Mouse (Mus musculus) testis, adult 2 months (tissue): ENCODE measurements around the gene Zfp800. TPM values are rescaled to one million over a fixed set of nuclear protein-coding genes. Genes with fewer than 3 reads are reported as not detected.

Experiments
- H3K27ac ChIP-seq: fragments of 200-500 bp; 2 replicates; pipeline ENCODE4 v1.5.1; 2012; ENCODE audit warnings: low read depth, low read length; ENCODE audit not compliant: control insufficient read depth, insufficient read depth
- H3K27me3 ChIP-seq: fragments of 200-500 bp; 2 replicates; pipeline ENCODE4 v1.6.1; 2012; ENCODE audit warnings: mild to moderate bottlenecking, low read length, moderate library complexity; ENCODE audit not compliant: control insufficient read depth, insufficient read depth
- H3K36me3 ChIP-seq: fragments of 200-500 bp; 2 replicates; pipeline ENCODE4 v1.6.1; 2012; ENCODE audit warnings: mild to moderate bottlenecking, low read length; ENCODE audit not compliant: control insufficient read depth, insufficient read depth
- H3K4me1 ChIP-seq: fragments of 200-500 bp; 2 replicates; pipeline ENCODE4 v1.6.1; 2012; ENCODE audit warnings: low read length; ENCODE audit not compliant: control insufficient read depth, insufficient read depth
- H3K4me3 ChIP-seq: fragments of 200-500 bp; 2 replicates; pipeline ENCODE4 v1.5.1; 2012; ENCODE audit warnings: low read depth, mild to moderate bottlenecking, low read length, moderate library complexity, mixed read lengths; ENCODE audit not compliant: control insufficient read depth
- CTCF ChIP-seq: fragments of 200-500 bp; IDR thresholded peaks from 2 replicates; pipeline ENCODE4 v1.5.1; 2012; ENCODE audit warnings: low read depth, mild to moderate bottlenecking, inconsistent platforms, low read length, moderate library complexity; ENCODE audit not compliant: control insufficient read depth, insufficient read depth, insufficient replicate concordance
- POLR2A ChIP-seq: fragments of 200-500 bp; IDR thresholded peaks from 2 replicates; pipeline ENCODE4 v1.6.1; 2012; ENCODE audit warnings: low read depth, mild to moderate bottlenecking, inconsistent platforms, low read length, moderate library complexity; ENCODE audit not compliant: control insufficient read depth
- polyA plus RNA-seq: library from polyadenylated mRNA; depleted of rRNA; stranded (reverse); fragments of >200 nt; gene quantifications from 2 replicates; pipeline ENCODE4 v1.2.3, GENCODE M21; 2012

Gene Zfp800
- polyA plus RNA-seq, 1 experiment: 5.2 TPM

DNA sequence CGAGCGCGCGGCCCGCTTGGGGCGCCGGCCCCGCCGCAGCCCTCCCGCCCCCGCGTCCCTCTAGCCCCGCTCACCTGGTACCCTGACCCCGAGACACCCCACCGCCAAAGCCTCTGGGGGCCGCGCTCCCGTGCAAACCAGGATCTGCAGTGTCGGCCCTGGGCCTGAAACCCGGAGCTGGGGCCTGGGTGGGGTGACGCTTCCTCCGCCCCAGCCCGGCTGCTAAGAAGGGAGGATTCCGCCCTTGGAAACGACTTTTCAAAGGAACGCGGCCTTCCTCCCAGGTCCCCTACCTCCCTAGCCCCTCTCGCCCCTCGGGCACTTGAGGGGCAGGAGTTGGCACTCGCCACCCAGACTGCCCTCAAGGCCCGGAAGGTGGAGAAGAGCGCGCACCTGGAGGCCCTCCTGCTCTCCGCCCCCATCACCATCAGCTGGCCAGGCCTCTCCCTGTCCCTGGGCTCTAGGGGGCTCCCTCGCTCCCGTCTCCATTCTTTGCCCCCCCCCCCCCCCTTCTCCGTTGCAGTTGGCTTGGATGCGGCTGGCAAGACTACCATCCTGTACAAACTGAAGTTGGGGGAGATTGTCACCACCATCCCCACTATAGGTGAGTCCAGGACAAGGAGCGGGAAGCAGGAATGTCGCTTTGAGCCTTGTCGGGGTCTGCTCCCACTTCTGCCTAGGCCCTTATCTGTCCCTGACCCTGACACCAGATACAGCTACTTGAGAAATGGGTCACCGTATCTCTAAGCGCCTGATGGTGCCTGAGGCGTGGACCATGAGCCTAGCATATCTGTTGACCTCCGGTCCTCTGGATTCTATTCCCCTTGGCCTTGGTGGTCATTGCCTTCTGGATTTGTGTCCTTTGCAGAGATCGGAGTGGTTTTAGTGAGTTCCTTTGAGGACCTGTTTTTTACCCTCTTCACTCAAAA, 26.2 kb upstream of the Zfp800 start:
- Histone ChIP-seq H3K27me3 (no peaks in the 10 kb centered on the region), H3K36me3 (no peaks in the 10 kb centered on the region), H3K4me1 (peaks cover 15% of the 10 kb centered on the region), H3K27ac (peak overlapping the region; percentile 79), H3K4me3 (peak overlapping the region; percentile 93)
- TF ChIP-seq POLR2A (no peak), CTCF (no peak)

DNA sequence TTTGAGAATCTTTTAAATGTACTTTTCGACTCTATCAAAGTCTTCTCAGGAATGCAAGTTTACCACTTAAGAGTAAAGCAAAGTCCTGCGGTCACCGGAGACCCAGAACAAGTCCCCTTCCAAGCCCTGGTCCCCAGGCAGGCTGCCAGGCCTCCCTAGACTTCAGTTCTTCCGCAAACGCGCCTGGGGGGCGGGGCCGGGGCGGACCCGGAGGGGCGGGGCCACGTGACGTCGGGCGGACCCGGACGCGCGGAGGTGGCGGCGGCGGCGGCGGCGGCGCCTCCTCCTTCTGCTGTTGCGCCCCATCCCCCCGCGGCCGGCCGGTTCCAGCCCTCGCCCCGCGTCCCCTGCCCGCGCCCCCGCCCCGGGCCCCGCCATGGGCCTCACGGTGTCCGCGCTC, 25.5 kb upstream of the Zfp800 start, which contains the start of gene Arf5:
Gene Arf5, plus strand, starts transcription at position 248 of the 400 bp plus-strand sequence.
- no peaks in the 10 kb centered on the region for H3K36me3 ChIP-seq
- TF ChIP-seq POLR2A: no peak; the same call in 1 of the 2 replicates
- TF ChIP-seq CTCF: no peak
- H3K4me3 ChIP-seq: peak within 1 kb of the TSS; percentile 93
- H3K4me1 ChIP-seq: peaks cover 20% of the 10 kb centered on the region
- H3K27ac ChIP-seq: peak within 1 kb of the TSS; percentile 79
- H3K27me3 ChIP-seq: no peaks in the 10 kb centered on the region

DNA sequence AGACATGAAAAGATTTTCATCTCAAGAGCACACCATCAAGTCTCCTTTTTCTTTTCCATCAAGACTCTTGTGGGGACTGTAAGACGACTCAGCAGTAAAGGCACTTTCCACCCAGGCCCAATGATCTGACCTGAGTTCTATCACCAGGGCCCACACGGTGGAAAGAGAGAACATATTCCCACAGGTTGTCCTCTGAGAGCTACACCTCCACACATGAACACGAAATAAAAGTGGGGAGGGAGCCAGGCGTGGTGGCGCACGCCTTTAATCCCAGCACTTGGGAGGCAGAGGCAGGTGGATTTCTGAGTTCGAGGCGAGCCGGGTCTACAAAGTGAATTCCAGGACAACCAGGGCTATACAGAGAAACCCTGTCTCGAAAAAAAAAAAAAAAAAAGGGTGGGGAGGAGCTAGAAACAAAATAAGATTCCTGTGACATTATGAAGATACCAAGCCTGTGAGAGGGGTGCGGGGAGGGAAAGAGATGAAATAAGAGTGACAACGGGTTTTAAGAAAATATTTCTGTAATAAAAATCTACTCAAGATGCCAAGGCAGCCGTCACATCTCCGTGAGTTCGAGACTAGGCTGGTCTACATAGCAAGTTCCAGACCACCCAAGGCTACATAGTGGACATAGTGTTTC, 25.0 kb upstream of the Zfp800 start:
- H3K27ac ChIP-seq: peak overlapping the region; percentile 45
- H3K36me3 ChIP-seq: no peaks in the 10 kb centered on the region
- peak overlapping the region; percentile 92 for H3K4me3 ChIP-seq
- H3K4me1 ChIP-seq: peaks cover 20% of the 10 kb centered on the region
- TF ChIP-seq POLR2A (no peak), CTCF (no peak)
- no peaks in the 10 kb centered on the region for H3K27me3 ChIP-seq

DNA sequence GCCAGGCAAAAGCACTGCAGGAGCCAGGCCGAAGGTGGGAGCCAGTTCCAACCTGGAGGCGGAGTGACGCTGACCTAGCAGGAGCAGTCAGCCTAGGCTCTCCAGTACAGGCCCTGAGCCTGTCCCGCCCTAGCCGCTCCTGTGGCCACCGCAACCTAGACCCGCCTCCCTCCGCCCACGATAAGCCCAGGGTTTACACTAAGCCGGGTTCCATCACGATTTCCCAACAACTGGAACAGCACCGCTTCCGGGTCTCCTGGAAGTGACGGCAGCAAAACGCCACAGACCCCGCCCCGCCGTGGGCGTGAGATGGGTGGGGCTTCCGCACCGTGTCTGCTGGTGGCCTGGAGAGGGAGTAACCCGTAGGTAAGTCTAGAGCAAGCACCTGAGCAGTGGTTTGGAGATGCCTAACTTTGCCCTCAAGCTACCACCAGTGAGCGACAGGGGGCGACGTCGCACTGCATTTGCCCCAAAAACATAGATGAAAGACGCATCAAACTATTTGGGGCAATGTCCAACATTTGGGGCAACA, 23.7 kb upstream of the Zfp800 start:
- Histone ChIP-seq H3K27ac (peak overlapping the region; percentile 88), H3K27me3 (no peaks in the 10 kb centered on the region), H3K4me3 (peak overlapping the region; percentile 92), H3K36me3 (no peaks in the 10 kb centered on the region), H3K4me1 (peaks cover 20% of the 10 kb centered on the region)
- TF ChIP-seq POLR2A (peak; percentile 86), CTCF (peak; percentile 64; the same call in 1 of the 2 replicates)

DNA sequence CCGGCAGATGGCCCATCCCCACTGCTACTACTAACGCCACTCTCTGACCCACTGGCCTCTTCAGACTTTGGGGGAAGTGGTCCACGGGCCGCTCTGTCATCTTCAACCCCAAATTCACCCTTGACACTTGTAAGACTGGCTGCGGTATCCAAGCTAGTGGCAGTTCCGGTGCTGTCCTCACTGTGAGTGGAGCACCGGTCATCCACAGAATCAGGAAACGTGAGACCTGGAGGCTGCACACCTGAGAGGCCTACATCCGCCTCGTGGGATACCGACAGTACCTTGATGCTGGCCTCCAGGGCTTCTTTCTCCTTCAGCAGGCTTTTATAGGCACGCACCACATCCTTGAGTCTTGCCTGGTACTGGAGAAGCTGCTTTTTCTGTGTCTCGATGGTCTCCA, 23.1 kb upstream of the Zfp800 start:
- Histone ChIP-seq H3K36me3 (no peaks in the 10 kb centered on the region), H3K4me3 (peak overlapping the region; percentile 92), H3K27ac (peak overlapping the region; percentile 88), H3K27me3 (no peaks in the 10 kb centered on the region), H3K4me1 (peaks cover 20% of the 10 kb centered on the region)
- TF ChIP-seq POLR2A (no peak), CTCF (no peak)

DNA sequence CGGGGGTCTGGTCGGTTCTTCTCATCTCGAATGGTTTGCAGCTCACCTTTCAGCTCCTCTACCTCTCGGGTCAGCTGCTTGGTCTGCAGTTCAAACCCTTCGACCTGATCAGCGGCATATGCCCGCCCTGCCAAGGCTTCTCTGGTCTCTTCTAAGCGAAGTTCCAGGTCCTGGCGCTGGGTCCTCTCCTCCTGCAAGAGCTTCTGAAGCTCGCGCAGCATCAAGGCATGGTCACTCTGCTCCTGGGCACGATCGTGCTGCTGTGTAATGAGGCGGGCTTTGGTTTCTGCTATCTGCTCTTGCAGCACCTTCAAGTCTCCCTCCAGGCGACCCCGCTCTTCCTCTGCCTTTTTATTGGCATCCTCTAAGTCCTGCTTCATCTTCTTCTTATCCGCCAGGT, 22.6 kb upstream of the Zfp800 start:
- H3K4me1 ChIP-seq: peaks cover 20% of the 10 kb centered on the region
- no peak for TF ChIP-seq CTCF
- TF ChIP-seq POLR2A: no peak
- H3K36me3 ChIP-seq: peaks cover 1% of the 10 kb centered on the region; the same call in 1 of the 2 replicates
- peak overlapping the region; percentile 92 for H3K4me3 ChIP-seq
- H3K27me3 ChIP-seq: no peaks in the 10 kb centered on the region
- H3K27ac ChIP-seq: no peak overlapping the region

DNA sequence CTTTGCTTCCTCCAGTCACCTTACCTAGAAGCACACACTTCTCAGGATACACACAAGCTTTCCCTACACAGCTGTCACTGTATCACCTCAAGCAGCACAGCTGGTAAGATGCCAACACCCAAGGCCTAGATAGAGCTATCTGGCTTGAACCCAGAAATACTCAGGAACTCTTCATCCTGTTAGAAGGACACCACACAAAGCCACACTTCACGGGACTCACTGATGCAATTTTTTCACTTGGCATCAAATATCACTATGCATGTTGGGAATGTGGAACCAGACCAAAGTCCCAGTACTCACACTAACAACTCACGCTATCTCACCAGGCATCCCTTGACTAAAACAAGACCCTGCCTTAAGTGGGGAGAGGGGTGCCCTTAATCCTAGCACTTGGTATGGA, 21.9 kb upstream of the Zfp800 start:
- H3K4me1 ChIP-seq: peaks cover 20% of the 10 kb centered on the region
- TF ChIP-seq CTCF (no peak), POLR2A (no peak)
- no peaks in the 10 kb centered on the region for H3K27me3 ChIP-seq
- H3K4me3 ChIP-seq: peak overlapping the region; percentile 92
- no peak overlapping the region; the same call in 1 of the 2 replicates for H3K27ac ChIP-seq
- peaks cover 1% of the 10 kb centered on the region; the same call in 1 of the 2 replicates for H3K36me3 ChIP-seq
